Mouse (Mus musculus): Measurements from ENCODE around the gene Slc38a8. TPM values are rescaled to one million over a fixed set of nuclear protein-coding genes. Genes with fewer than 3 reads are reported as not detected.

Slc38a8 gene
- total RNA-seq, 4 experiments from 2014 or later, result not detected

- no peak for DNase-seq (ENCODE audit: low spot score)
Observed at GRCm38 (mm10) chr8:119438876-119439275, 62.6 kb downstream of the Slc38a8 start.

GRCm38 (mm10) chr8:119437506-119437905, 64.0 kb downstream of the Slc38a8 start:
- no peak for DNase-seq (ENCODE audit: low spot score)

DNA sequence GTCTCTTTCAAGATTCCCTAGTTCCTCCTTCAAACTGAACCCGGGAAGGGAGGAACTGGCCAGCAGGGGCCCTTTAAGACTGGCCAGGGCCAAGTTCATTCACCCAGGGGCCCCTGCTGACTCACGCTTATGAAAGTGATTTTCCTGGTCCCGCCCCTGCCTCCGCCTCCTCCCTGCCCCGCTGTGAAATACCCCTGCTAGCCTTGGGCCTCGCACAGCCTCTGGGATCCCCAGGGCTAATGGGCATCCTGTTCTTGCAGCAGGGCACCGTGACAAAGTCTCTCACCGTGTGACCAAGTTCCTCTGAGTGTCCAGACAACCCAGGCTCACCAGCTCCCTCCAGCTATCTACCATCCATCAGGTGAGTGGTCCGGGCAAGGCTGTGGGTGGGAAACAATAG, 64.6 kb downstream of the Slc38a8 start:
- peak; percentile 93 for DNase-seq (ENCODE audit: low spot score)

- no peak for DNase-seq (ENCODE audit: low spot score)
Observed at GRCm38 (mm10) chr8:119436331-119436730, 65.2 kb downstream of the Slc38a8 start.

DNA sequence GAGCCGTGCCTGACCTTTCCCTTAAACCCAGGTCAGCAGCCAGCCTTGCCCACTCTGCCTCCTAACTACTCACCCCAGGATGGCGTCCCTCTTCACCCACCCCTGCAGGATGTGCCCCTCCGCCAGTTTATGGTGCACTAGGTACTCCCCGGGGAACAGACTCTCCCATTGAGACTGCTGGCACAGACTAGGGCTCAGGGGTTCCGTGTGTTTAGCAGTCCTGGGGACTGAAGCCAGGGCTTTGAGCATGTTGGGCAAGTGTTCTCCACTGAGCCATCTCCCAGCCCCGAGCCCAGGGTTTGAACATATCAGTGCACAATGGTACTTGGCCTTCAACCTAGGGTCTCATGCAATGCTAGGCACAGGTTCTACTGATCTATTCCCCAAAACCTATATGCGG, 66.0 kb downstream of the Slc38a8 start:
- no peak for DNase-seq (ENCODE audit: low spot score)

- DNase-seq (ENCODE audit: low spot score), result no peak
Observed at GRCm38 (mm10) chr8:119434569-119434968, 66.9 kb downstream of the Slc38a8 start.

- no peak for DNase-seq (ENCODE audit: low spot score)
Observed at GRCm38 (mm10) chr8:119433582-119434174, 67.8 kb downstream of the Slc38a8 start, which contains the start of gene Osgin1. TSS of gene Osgin1 (plus strand) at chr8:119434124.

GRCm38 (mm10) chr8:119432372-119432771, 69.1 kb downstream of the Slc38a8 start:
- no peak for DNase-seq (ENCODE audit: low spot score)

GRCm38 (mm10) chr8:119430690-119431089, 70.8 kb downstream of the Slc38a8 start:
- no peak for DNase-seq (ENCODE audit: low spot score)

DNA sequence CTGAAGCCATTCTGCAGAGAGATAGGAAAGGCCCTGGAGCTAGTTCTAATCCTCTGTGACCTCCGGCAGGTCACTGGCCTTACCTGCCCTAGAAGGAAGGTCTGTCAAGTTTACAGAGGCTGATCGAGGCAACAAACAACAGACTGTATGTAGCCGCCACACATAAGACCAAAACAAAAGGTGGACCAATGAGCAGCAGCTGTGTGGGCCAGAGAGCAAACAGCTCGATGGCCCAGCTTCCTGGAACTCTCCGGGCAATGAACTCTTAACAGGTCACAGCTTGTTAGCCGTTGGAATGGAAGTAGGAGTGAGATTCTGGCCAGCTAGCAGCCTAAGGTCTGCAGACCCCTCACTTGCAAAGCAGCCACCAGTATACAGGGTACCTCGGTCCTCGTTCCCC, 71.2 kb downstream of the Slc38a8 start:
- DNase-seq (ENCODE audit: low spot score), result no peak

Other genes starting within 250 kb of the Slc38a8 start
- gene Hsbp1, start 157.2 kb downstream of the Slc38a8 start, total RNA-seq (2022), result 100 to 1,000 TPM; 154 to 167 (median 157) TPM
- gene Mlycd, start 106.8 kb downstream of the Slc38a8 start, total RNA-seq (2022), result 100 to 1,000 TPM; 102 to 129 (median 123) TPM
- gene Osgin1, start 67.6 kb downstream of the Slc38a8 start, total RNA-seq (2022), result 1 to 10 TPM; 3.4 to 7.6 (median 5.8) TPM
- gene Necab2, start 55.0 kb downstream of the Slc38a8 start, total RNA-seq (2022), result not detected
- gene Mbtps1, start 57.0 kb upstream of the Slc38a8 start, total RNA-seq (2022), result 10 to 100 TPM; 31.1 to 34.9 (median 33.1) TPM
- gene Hsdl1, start 73.5 kb upstream of the Slc38a8 start, total RNA-seq (2022), result 10 to 100 TPM; 18.4 to 22.3 (median 19.8) TPM
- gene Dnaaf1, start 73.5 kb upstream of the Slc38a8 start, total RNA-seq (2022), result not detected
- gene Taf1c, start 103.5 kb upstream of the Slc38a8 start, total RNA-seq (2022), result 1 to 10 TPM; 3.4 to 4.4 (median 4.0) TPM
- gene Adad2, start 111.0 kb upstream of the Slc38a8 start, total RNA-seq (2022), result not detected
- gene Kcng4, start 134.0 kb upstream of the Slc38a8 start, total RNA-seq (2022), result under 1 TPM in 2 of 4 experiments, not detected in 2; 0.09 to 0.12 TPM
- 10 to 100 TPM; 22.2 to 32.4 (median 25.2) TPM for gene Wfdc1, start 164.7 kb upstream of the Slc38a8 start, total RNA-seq (2022)
- gene Atp2c2, start 198.3 kb upstream of the Slc38a8 start, total RNA-seq (2022), result under 1 TPM in 1 of 4 experiments, not detected in 3; 0.11 TPM